Mouse (Mus musculus): ENCODE results near the gene Npas3. TPM values are rescaled to one million over a fixed set of nuclear protein-coding genes. Genes with fewer than 3 reads are reported as not detected.

Npas3 gene
- polyA plus RNA-seq, 1 experiment from 2014 or later: 4.5 TPM

DNA sequence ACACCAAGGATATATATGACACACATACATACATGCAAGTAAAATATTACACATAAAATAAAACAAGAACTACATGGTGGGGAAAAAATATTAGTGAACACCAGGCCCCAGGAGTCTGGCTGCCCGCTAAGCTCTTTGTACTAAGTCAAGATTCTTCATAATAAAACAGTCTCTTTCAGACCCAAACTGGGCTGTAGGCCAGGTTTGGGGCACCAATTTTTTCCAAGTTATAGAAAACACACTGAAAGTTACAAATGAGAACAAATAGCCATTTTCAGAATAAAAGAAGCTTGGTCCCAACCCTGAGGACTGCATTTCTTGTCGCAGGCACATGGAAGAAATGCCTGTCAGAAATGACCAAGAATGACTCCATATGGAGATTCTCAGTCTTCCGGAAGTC is 872.8 kb downstream of the Npas3 start:
- Histone ChIP-seq H3K9ac (replicated peaks; ENCODE audit: low read depth, low read length) (no peak overlapping the region), H3K4me1 (ENCODE audit: control insufficient read depth, insufficient read depth, low read length) (no peaks in the 10 kb centered on the region), H3K36me3 (ENCODE audit: control insufficient read depth, insufficient read depth, low read length) (no peaks in the 10 kb centered on the region), H3K27me3 (ENCODE audit: control insufficient read depth, insufficient read depth, low read length) (no peaks in the 10 kb centered on the region), H3K9me3 (ENCODE audit: control insufficient read depth, low read depth, low read length) (no peaks in the 10 kb centered on the region), H3K4me3 (ENCODE audit: low read depth, low read length) (no peak overlapping the region), H3K4me2 (replicated peaks; ENCODE audit: low read depth, low read length) (no peak overlapping the region), H3K27ac (ENCODE audit: low read length) (no peak overlapping the region)
- WGBS: 66% methylated on average over 3 of the region's 3 CpGs
- ATAC-seq (ENCODE audit: insufficient number of reproducible peaks, insufficient read depth, low FRiP score, low read depth): no peak

Measured in stomach, embryonic 14.5 days (tissue).